Mouse (Mus musculus) thymus, adult 2 months (tissue): ENCODE data around the gene Ypel4. TPM values are rescaled to one million over a fixed set of nuclear protein-coding genes. Genes with fewer than 3 reads are reported as not detected.

Experiments used
- DNase-seq: peaks from one replicate; pipeline ENCODE4 v3.0.0; 2021
- H3K27ac ChIP-seq: fragments of 200-500 bp; 2 replicates; pipeline ENCODE4 v1.5.1; 2012; ENCODE audit warnings: low read length, control low read depth; ENCODE audit not compliant: control insufficient read depth, insufficient read depth
- H3K27me3 ChIP-seq: fragments of 200-500 bp; 2 replicates; pipeline ENCODE4 v1.6.1; 2012; ENCODE audit warnings: mild to moderate bottlenecking, low read length, moderate library complexity, mixed read lengths; ENCODE audit not compliant: control insufficient read depth, insufficient read depth
- H3K36me3 ChIP-seq: fragments of 200-500 bp; 2 replicates; pipeline ENCODE4 v1.6.1; 2012; ENCODE audit warnings: mild to moderate bottlenecking, low read length, moderate library complexity; ENCODE audit not compliant: control insufficient read depth, insufficient read depth
- H3K4me1 ChIP-seq: fragments of 200-500 bp; replicated peaks from 2 replicates; pipeline ENCODE4 v1.6.1; 2012; ENCODE audit warnings: low read length; ENCODE audit not compliant: control insufficient read depth, insufficient read depth
- H3K4me3 ChIP-seq: fragments of 200-500 bp; 2 replicates; pipeline ENCODE4 v1.5.1; 2012; ENCODE audit warnings: mild to moderate bottlenecking, low read length, control low read depth, moderate library complexity; ENCODE audit not compliant: control insufficient read depth, insufficient read depth
- CTCF ChIP-seq: fragments of 200-500 bp; IDR thresholded peaks from 2 replicates; pipeline ENCODE4 v1.5.1; 2012; ENCODE audit warnings: mild to moderate bottlenecking, control low read depth, low read length, moderate library complexity, borderline replicate concordance; ENCODE audit not compliant: control insufficient read depth, poor library complexity, insufficient read depth; ENCODE audit errors: extremely low read depth
- POLR2A ChIP-seq: fragments of 200-500 bp; IDR thresholded peaks from 2 replicates; pipeline ENCODE4 v1.6.1; 2012; ENCODE audit warnings: mild to moderate bottlenecking, low read length, control low read depth, moderate library complexity; ENCODE audit not compliant: control insufficient read depth, poor library complexity, insufficient read depth; ENCODE audit errors: extremely low read depth
- WGBS: fragments of 180-500 bp; shearing (Covaris S2); methylation state at CpG from one replicate; pipeline ENCODE4 v1.1.7; 2018; 5-methylcytosine and 5-hydroxymethylcytosine counted together
- polyA plus RNA-seq: library from polyadenylated mRNA; depleted of rRNA; stranded (reverse); fragments of >200 nt; gene quantifications from 2 replicates; pipeline ENCODE4 v1.2.3, GENCODE M21; 2012

Ypel4 gene
- polyA plus RNA-seq, 1 experiment, result 2.0 TPM

DNA sequence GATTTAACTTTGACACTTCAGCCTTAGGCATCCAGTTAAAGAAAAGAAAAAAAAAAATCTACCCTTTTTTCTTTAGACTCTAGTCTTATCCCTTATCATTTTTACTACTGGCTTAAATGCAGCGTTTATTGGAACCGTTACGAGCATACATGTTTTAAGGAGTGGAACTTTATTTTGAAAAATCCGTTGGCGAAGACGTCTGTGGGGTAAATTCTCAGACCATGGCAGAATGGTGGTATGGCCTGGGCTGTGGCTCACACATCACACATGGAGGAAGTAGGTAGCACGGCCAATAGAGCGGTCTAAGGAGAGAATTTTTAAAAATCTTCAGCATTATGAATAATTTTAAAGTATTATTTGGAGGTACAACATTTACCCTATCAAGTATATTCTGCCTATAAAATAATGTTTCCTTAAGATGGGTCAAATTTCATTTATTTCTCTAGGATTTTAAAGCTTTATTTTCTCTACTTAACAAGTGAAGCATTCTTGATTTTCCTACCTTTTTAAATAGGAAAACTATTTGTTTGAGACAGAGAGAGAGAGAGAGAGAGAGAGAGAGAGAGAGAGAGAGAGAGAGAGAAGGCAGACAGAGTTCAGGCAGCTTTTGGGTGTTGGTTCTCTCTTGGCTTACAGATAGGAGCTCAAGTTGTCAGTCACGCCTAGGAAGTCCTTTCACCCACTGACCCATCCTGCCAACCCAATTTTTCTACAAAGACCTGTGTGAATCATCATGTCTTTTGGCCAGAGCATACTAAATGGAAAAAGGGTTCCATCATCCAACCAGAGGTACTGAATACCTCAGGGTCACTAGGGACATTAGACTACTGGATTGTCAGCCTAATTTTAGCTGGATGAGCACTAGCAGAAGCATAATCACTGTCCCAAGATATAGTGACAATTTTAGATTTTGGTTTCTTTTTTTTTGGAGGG, 17.2 kb upstream of the Ypel4 start:
- Histone ChIP-seq H3K36me3 (no peaks in the 10 kb centered on the region), H3K27me3 (no peaks in the 10 kb centered on the region), H3K27ac (no peak overlapping the region; the same call in 1 of the 2 replicates), H3K4me1 (peaks cover 3% of the 10 kb centered on the region), H3K4me3 (peak overlapping the region; percentile 75; the same call in 1 of the 2 replicates)
- TF ChIP-seq CTCF (no peak), POLR2A (no peak)
- no peak for DNase-seq
- WGBS, result 26% methylated on average over 9 of the region's 9 CpGs

DNA sequence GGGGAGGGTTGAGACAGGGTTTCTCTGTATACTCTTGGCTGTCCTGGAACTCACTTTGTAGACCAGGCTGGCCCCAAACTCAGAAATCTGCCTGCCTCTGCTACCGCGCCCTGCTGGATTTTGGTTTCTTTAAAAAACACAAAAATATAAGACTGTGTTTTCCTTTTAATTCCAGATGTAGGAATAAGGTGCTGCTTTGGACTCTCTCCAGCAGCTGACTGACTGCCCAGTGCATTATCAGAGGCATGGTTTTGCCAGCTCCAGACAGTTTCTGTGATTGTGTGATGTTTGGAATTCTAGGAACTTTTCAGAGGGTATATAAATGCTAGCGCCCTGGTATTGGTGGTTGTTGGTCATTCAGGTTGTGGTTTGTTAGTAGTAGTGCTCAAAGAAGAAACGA, 16.5 kb upstream of the Ypel4 start:
- Histone ChIP-seq H3K27ac (no peak overlapping the region), H3K27me3 (no peaks in the 10 kb centered on the region), H3K4me1 (peaks cover 3% of the 10 kb centered on the region), H3K36me3 (no peaks in the 10 kb centered on the region), H3K4me3 (no peak overlapping the region)
- DNase-seq, result no peak
- no peak for TF ChIP-seq POLR2A
- TF ChIP-seq CTCF, result no peak
- 95% methylated on average over 4 of the region's 4 CpGs for WGBS

DNA sequence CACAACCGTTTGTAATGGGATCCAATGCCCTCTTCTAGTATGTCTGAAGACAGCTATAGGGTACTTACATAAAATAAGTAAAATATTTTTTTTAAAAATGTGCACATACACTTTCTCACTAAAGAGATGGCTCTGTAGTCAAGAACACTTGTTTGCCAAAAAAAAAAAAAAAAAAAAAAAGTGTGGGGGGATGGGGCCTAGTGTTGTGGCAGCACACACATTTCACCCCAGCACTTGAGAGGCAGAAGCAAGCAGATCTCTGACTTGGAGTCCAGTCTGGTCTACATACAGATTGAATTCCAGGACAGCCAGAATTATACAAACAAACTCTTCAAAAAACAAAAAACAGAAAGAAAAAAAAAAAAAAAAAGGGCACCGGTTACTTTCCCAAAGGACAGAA, 13.1 kb upstream of the Ypel4 start:
- Histone ChIP-seq H3K27ac (no peak overlapping the region), H3K4me3 (no peak overlapping the region), H3K36me3 (peaks cover 16% of the 10 kb centered on the region), H3K27me3 (no peaks in the 10 kb centered on the region), H3K4me1 (peaks cover 4% of the 10 kb centered on the region)
- WGBS, result 96% methylated on average over 2 of the region's 2 CpGs
- TF ChIP-seq POLR2A (no peak), CTCF (no peak)
- DNase-seq, result no peak

DNA sequence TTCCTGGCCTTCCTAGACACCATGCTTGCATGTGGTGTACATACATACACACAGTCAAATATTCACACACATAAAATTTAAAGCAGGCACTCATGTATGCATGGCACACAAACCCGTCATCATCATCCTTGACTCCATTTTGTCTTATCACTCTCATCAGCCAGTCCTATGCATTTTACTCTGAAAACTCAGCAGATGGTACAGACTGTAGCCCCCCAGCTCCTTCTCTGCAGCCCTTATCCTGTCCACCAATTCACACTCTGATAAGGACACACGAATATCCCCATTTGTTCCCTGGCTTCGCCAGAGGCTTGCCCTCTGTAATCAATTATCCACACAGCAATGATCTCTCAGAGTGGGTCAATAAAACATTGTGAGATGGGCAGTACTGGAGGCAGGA, 12.7 kb upstream of the Ypel4 start:
- no peak for DNase-seq
- WGBS, result 98% methylated on average over 3 of the region's 3 CpGs
- TF ChIP-seq CTCF (no peak), POLR2A (no peak)

DNA sequence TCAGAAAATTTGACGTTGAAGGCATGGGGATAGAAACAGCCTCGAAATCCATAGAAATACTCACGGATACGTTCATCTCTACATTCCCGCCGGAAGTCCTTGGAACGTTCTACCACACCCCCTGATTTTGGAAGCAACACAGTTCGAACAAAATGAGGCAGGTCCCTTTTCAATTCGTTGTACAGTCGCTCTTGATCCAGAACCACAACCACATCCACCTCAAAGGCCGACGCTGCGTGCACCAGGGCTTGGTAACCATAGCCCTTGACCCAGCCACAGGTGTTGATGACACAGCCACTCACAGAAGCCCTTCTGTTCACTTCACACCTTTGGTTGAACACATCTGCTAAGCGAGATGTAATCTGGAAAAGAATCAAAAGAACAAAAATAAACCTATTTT, 10.0 kb upstream of the Ypel4 start:
- no peaks in the 10 kb centered on the region for H3K27me3 ChIP-seq
- peaks cover 11% of the 10 kb centered on the region for H3K4me1 ChIP-seq
- no peak for DNase-seq
- H3K36me3 ChIP-seq, result peaks cover 18% of the 10 kb centered on the region
- H3K27ac ChIP-seq, result no peak overlapping the region
- TF ChIP-seq POLR2A (no peak), CTCF (no peak)
- WGBS, result 53% methylated on average over 14 of the region's 14 CpGs
- no peak overlapping the region for H3K4me3 ChIP-seq

More for the DNA sequence above, 12.7 kb upstream of the Ypel4 start:
- H3K4me1 ChIP-seq, result peaks cover 8% of the 10 kb centered on the region
- H3K27ac ChIP-seq, result no peak overlapping the region
- H3K4me3 ChIP-seq, result no peak overlapping the region
- peaks cover 18% of the 10 kb centered on the region for H3K36me3 ChIP-seq
- H3K27me3 ChIP-seq, result no peaks in the 10 kb centered on the region

DNA sequence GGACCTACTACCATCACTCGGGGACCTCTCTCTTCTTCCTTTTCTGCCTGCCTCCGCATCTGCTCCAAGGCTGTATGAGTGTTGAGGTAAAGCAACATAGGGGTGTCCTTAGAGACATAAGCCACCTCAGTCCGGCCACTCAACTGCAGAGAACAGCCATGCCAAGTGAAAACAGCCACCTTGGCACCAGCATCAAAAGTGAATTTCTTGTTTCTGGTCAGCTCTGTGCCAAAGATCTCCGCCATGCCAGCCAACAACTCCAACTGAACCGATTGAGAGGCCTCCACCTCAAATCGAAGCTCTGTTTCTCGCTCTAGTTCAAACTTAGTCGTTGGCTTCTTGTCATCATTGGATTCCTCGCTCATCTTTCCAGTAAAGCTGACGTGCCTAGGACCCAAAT, 8.1 kb upstream of the Ypel4 start:
- peaks cover 18% of the 10 kb centered on the region for H3K36me3 ChIP-seq
- TF ChIP-seq CTCF (no peak), POLR2A (no peak)
- no peak for DNase-seq
- no peak overlapping the region for H3K27ac ChIP-seq
- H3K27me3 ChIP-seq, result no peaks in the 10 kb centered on the region
- H3K4me3 ChIP-seq, result no peak overlapping the region
- H3K4me1 ChIP-seq, result peaks cover 11% of the 10 kb centered on the region
- 93% methylated on average over 10 of the region's 10 CpGs for WGBS

DNA sequence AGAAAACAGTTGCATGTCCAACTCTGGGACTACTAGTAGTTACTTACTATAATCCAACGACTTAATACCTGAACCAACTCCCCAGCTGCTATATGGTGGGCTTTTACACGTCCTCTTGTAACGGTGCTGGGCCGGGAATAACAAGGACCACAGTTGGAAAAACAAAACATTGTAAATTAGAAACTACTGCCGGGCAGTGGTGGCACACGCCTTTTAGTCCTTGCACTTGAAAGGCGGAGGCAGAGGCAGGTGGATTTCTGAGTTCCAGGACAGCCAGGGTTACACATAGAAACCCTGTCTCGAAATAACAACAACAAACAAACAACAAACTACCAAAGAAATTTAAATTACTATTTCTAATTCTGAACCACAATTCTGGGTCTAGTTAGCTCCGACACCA, 7.1 kb upstream of the Ypel4 start:
- WGBS, result 1% methylated on average over 9 of the region's 9 CpGs
- Histone ChIP-seq H3K4me3 (peak overlapping the region; percentile 78), H3K4me1 (peaks cover 11% of the 10 kb centered on the region), H3K27me3 (no peaks in the 10 kb centered on the region), H3K27ac (no peak overlapping the region), H3K36me3 (peaks cover 18% of the 10 kb centered on the region)
- TF ChIP-seq CTCF, result no peak
- TF ChIP-seq POLR2A, result no peak
- DNase-seq, result no peak
